Mouse (Mus musculus): ENCODE data around the gene Ush1g. TPM values are rescaled to one million over a fixed set of nuclear protein-coding genes. Genes with fewer than 3 reads are reported as not detected.

Gene Ush1g
- polyA plus RNA-seq, 1 experiment, result not detected

DNA sequence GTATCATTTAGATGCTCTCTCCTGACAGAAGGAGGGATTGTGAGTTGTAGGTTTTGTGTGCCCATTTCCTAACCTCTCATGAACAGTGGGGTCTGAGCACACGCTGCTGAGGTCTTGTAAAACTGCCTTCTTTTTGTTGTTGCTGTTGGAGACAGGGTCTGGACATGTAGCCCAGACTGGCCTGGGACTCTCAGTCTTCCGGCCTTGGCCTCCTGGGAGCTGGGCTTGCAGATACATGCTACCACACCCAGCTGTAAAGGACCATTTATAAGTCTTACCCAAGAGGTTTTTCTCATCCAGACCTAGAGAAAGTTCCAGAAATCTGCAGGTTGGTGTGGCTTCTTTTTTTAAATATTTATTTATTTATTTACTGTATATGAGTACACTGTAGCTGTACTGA lies 33.5 kb downstream of the Ush1g start:
- Histone ChIP-seq H3K36me3 (ENCODE audit: control insufficient read depth) (no peaks in the 10 kb centered on the region; the same call in 1 of the 2 replicates), H3K9me3 (ENCODE audit: control insufficient read depth, low read length) (no peaks in the 10 kb centered on the region), H3K4me1 (ENCODE audit: control insufficient read depth) (peaks cover 3% of the 10 kb centered on the region; the same call in 1 of the 2 replicates), H3K4me3 (replicated peaks) (no peak overlapping the region), H3K27me3 (ENCODE audit: control insufficient read depth) (no peaks in the 10 kb centered on the region)
- TF ChIP-seq TAL1 (IDR thresholded peaks at IDR 0.05; ENCODE audit: low read length) (no peak), GATA1 (IDR thresholded peaks at IDR 0.05; ENCODE audit: low read length) (no peak)

DNA sequence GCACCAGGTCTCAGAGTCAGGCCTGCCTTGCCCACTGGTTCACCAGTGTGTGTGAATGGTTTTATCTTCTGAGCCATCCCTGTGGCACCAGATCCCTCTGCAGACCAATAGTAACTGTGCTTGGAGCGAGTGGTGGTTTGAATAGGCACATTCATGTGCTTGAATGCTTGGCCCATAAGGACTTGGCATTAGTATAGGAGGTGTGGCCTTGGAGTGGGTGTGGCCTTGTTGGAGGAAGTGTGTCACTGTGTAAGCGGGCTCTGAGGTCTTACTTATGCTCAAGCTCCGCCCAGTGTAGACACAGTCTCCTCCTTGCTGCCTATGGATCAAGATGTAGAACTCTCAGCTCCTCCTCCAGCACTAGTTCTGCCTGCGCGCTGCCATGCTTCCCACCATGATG lies 34.5 kb downstream of the Ush1g start:
- no peaks in the 10 kb centered on the region; the same call in 1 of the 2 replicates for H3K36me3 ChIP-seq (ENCODE audit: control insufficient read depth)
- H3K4me1 ChIP-seq (ENCODE audit: control insufficient read depth), result peaks cover 3% of the 10 kb centered on the region
- H3K9me3 ChIP-seq (ENCODE audit: control insufficient read depth, low read length), result no peaks in the 10 kb centered on the region
- TF ChIP-seq GATA1 (IDR thresholded peaks at IDR 0.05; ENCODE audit: low read length) (no peak), TAL1 (IDR thresholded peaks at IDR 0.05; ENCODE audit: low read length) (no peak)
- H3K4me3 ChIP-seq (replicated peaks), result no peak overlapping the region
- no peaks in the 10 kb centered on the region for H3K27me3 ChIP-seq (ENCODE audit: control insufficient read depth)

DNA sequence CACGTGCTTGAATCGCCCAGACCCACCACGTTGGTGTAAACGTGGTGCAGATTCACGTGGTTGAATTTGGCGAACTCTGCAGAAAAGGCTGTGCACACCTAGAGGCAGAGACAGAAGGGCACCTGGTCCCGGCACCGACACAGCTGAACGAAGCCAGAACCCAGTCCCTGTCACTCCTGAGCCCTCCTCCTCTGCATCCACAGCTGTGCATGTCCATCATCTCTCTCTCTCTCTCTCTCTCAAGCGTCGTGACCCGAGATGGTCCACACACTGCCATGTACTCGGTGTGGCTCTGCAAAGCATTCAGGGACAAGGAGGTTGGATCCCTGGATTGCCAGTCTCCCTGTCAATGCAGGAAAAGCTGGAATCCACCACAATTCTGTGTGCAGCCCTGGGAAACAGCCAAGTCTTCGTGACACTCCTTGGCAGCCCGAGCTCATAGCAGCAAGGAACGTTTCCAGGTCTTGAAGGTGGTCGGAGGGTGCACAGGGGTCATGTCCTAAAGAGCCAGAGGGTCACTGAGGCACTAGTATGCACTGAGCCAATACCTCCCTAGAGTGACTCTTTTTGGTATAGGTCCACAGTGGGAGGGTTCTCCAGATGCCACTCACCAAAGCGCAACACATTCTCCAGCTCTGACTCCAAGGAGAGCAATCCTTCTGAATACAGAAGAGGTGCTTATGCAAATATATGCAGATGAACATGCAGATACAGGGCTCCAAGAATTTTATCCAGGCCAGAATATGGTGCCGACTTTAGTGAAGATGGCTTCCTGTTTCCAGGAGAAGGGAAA lies 35.4 kb downstream of the Ush1g start:
- Histone ChIP-seq H3K27me3 (ENCODE audit: control insufficient read depth) (no peaks in the 10 kb centered on the region), H3K36me3 (ENCODE audit: control insufficient read depth) (no peaks in the 10 kb centered on the region; the same call in 1 of the 2 replicates), H3K9me3 (ENCODE audit: control insufficient read depth, low read length) (no peaks in the 10 kb centered on the region), H3K4me1 (ENCODE audit: control insufficient read depth) (peaks cover 9% of the 10 kb centered on the region), H3K4me3 (replicated peaks) (no peak overlapping the region)
- TF ChIP-seq TAL1 (IDR thresholded peaks at IDR 0.05; ENCODE audit: low read length) (no peak), GATA1 (IDR thresholded peaks at IDR 0.05; ENCODE audit: low read length) (no peak)

DNA sequence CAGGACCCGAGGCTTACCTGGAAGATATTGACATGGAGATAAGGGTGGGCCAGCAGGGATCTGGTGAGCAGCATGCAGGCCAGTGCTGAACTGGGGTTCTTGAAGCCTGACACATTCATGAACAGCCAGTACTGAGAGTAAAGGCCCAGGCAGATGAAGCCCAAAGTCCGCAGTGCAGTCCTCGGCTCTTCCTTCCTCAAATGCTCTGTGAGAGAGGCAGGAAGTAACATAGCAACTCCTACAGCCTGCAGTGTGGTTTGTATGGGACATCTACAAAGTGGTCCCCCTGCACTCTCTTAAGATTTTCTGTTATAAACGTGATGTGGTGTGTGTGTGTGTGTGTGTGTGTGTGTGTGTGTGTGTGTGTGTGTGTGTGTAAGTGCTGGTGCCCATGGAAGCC lies 36.6 kb downstream of the Ush1g start:
- no peaks in the 10 kb centered on the region for H3K27me3 ChIP-seq (ENCODE audit: control insufficient read depth)
- H3K36me3 ChIP-seq (ENCODE audit: control insufficient read depth), result no peaks in the 10 kb centered on the region; the same call in 1 of the 2 replicates
- TF ChIP-seq TAL1 (IDR thresholded peaks at IDR 0.05; ENCODE audit: low read length) (no peak), GATA1 (IDR thresholded peaks at IDR 0.05; ENCODE audit: low read length) (no peak)
- no peak overlapping the region for H3K4me3 ChIP-seq (replicated peaks)
- H3K9me3 ChIP-seq (ENCODE audit: control insufficient read depth, low read length), result no peaks in the 10 kb centered on the region
- peaks cover 10% of the 10 kb centered on the region for H3K4me1 ChIP-seq (ENCODE audit: control insufficient read depth)

DNA sequence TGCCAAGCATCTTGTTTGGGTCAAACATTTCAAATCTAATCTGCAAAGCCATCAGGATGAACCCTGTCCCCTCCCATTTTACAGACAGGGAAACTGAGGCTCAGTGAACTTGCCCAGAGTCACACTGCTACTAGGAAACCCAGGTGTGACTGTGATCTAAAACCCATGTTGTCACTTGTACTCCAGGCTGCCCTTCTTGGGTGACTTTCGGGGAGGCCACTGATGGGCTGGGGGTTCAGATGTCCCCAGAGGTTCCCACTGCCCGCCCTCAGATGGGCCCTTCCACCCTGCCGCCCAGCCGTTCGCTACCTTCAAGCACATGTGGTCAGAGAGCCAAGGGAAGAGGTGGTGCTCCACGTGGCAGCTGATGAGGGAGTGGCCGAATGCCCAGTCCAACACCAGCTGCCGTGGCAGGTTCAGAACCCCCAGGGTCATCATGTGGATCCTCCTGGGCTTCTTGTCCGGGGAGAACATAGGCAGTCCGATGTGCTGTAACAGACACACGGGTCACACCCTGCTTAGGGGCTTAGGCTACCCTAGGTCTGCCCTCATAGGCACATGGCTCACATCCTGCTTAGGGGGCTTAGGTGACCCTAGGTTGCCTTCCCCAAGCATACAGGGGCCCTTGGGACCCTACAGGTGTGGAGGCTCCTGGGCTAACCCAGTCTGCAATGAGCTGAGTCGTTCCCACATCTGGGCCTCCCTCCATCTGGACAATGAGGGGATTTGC lies 37.8 kb downstream of the Ush1g start:
- Histone ChIP-seq H3K4me1 (ENCODE audit: control insufficient read depth) (peaks cover 21% of the 10 kb centered on the region), H3K36me3 (ENCODE audit: control insufficient read depth) (no peaks in the 10 kb centered on the region; the same call in 1 of the 2 replicates), H3K27me3 (ENCODE audit: control insufficient read depth) (no peaks in the 10 kb centered on the region), H3K4me3 (replicated peaks) (no peak overlapping the region), H3K9me3 (ENCODE audit: control insufficient read depth, low read length) (no peaks in the 10 kb centered on the region)
- TF ChIP-seq GATA1 (IDR thresholded peaks at IDR 0.05; ENCODE audit: low read length) (no peak), TAL1 (IDR thresholded peaks at IDR 0.05; ENCODE audit: low read length) (no peak)

DNA sequence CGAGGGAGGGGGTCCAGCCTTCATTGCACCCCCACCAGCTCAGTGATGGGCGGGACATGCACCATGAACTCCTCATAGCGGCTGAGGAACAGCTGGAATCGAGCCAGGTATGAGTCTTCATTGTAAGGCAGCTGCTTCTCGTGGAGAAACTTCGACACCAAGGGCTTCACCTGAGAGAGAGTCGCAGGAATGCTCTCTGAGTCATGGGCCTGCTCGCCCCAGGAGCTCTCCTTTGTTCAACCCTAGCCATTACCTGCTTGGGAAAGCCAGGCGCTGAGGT lies 38.4 kb downstream of the Ush1g start:
- no peak for TF ChIP-seq GATA1 (IDR thresholded peaks at IDR 0.05; ENCODE audit: low read length)
- TF ChIP-seq TAL1 (IDR thresholded peaks at IDR 0.05; ENCODE audit: low read length), result no peak
- no peaks in the 10 kb centered on the region for H3K27me3 ChIP-seq (ENCODE audit: control insufficient read depth)
- no peaks in the 10 kb centered on the region for H3K9me3 ChIP-seq (ENCODE audit: control insufficient read depth, low read length)
- H3K4me1 ChIP-seq (ENCODE audit: control insufficient read depth), result peaks cover 27% of the 10 kb centered on the region
- no peaks in the 10 kb centered on the region; the same call in 1 of the 2 replicates for H3K36me3 ChIP-seq (ENCODE audit: control insufficient read depth)
- H3K4me3 ChIP-seq (replicated peaks), result no peak overlapping the region

DNA sequence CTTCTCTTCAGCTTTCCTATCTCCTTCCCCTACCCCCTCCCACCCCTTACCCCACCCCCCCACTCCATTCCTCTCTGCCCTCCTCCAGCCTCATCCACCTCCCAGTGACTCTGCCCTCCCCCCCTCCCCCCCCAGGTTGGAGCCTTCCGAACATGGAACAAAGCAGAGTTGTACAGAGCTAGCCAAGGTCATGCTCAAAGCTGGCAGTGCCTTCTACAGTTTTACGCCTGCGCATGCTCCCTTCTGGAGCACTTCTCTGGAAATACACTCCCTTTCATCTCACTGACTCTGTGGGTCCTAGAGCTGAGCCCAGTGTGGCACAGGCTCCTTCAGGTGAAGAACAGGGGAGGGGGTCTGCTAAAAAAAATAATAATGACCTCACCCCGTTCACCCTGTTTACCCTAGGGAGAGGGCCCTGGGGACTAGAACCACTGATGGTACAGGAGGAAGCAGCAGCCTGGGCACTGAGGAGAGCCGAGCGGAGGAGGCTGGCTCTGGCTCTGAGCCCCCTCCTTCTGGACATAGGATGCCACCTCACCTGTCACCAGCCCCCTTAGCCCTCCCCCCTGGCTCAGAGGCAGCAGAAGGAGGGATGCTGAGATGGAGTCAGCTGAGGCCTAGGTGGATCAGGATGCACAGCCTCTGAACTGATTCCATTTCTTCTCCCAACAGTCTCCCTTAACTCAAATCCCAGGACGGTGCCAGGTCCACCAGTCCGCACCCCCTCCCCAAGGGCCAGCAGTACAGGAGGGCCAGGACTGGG lies 38.9 kb downstream of the Ush1g start:
- no peak overlapping the region for H3K4me3 ChIP-seq (replicated peaks)
- peaks cover 33% of the 10 kb centered on the region for H3K4me1 ChIP-seq (ENCODE audit: control insufficient read depth)
- TF ChIP-seq GATA1 (IDR thresholded peaks at IDR 0.05; ENCODE audit: low read length) (no peak), TAL1 (IDR thresholded peaks at IDR 0.05; ENCODE audit: low read length) (no peak)
- H3K27me3 ChIP-seq (ENCODE audit: control insufficient read depth), result no peaks in the 10 kb centered on the region
- no peaks in the 10 kb centered on the region for H3K9me3 ChIP-seq (ENCODE audit: control insufficient read depth, low read length)
- no peaks in the 10 kb centered on the region; the same call in 1 of the 2 replicates for H3K36me3 ChIP-seq (ENCODE audit: control insufficient read depth)

DNA sequence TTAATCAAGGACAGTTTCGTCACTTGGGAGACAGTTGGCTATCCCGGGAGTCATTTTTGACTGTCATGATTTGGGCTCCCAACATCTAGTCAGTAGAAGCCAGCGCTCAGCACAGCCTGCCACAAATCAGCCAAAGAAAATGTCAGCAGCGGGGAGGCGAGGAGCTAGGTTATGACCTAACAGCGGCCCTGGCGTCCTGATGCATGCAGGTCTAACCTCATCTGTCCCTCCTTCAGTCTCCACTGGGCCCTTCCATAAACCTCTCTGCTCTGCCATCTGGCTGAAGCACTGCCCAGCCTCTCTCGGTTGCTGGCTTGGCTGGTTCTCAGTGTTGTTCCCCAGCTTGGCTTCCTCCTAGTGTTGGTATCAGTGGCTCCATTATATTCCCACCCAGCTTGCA lies 39.5 kb downstream of the Ush1g start:
- Histone ChIP-seq H3K36me3 (ENCODE audit: control insufficient read depth) (no peaks in the 10 kb centered on the region; the same call in 1 of the 2 replicates), H3K27me3 (ENCODE audit: control insufficient read depth) (no peaks in the 10 kb centered on the region), H3K4me1 (ENCODE audit: control insufficient read depth) (peaks cover 36% of the 10 kb centered on the region), H3K9me3 (ENCODE audit: control insufficient read depth, low read length) (no peaks in the 10 kb centered on the region), H3K4me3 (replicated peaks) (no peak overlapping the region)
- TF ChIP-seq GATA1 (IDR thresholded peaks at IDR 0.05; ENCODE audit: low read length) (no peak), TAL1 (IDR thresholded peaks at IDR 0.05; ENCODE audit: low read length) (no peak)

DNA sequence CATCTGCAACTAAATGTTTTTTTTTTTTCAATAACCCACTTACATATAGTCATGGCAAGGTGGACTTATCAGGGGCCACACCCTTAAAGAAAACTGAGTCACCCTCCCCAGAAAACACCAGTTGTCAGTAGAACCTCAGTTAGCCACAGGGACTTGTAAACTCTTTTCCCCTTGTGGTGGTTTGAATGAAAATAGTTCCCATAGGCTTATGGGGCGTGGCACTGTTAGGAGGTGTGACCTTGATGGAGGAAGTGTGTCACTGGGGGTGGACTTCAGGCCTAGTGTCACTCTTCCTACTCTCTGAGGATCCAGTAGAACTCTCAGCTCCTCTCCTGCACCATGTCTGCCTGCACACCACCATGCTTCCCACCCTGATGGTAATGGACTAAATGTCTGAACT lies 42.1 kb downstream of the Ush1g start:
- Histone ChIP-seq H3K9me3 (ENCODE audit: control insufficient read depth, low read length) (no peaks in the 10 kb centered on the region), H3K4me3 (replicated peaks) (no peak overlapping the region), H3K4me1 (ENCODE audit: control insufficient read depth) (peaks cover 51% of the 10 kb centered on the region), H3K27me3 (ENCODE audit: control insufficient read depth) (no peaks in the 10 kb centered on the region), H3K36me3 (ENCODE audit: control insufficient read depth) (no peaks in the 10 kb centered on the region; the same call in 1 of the 2 replicates)
- no peak for TF ChIP-seq TAL1 (IDR thresholded peaks at IDR 0.05; ENCODE audit: low read length)
- TF ChIP-seq GATA1 (IDR thresholded peaks at IDR 0.05; ENCODE audit: low read length), result no peak

All from erythroblast, embryonic 14.5 days (primary cell).